Mouse (Mus musculus) midbrain, embryonic 13.5 days (tissue): ENCODE measurements around the gene Gm8237. TPM values are rescaled to one million over a fixed set of nuclear protein-coding genes. Genes with fewer than 3 reads are reported as not detected.
"Not testable (repeated sequence)": the region's sequence is repeated elsewhere in the genome, so short reads cannot be mapped to it uniquely, and the experiment has no call there.

Source experiments
- ATAC-seq: fragments of 200-750 bp; cut with Nextera tagmentation; 2 replicates; pipeline ENCODE4 v1.8.0; 2017; ENCODE audit warnings: mild to moderate bottlenecking, moderate TSS enrichment, moderate library complexity
- H3K27ac ChIP-seq: fragments of 300-500 bp; sonication (generic); 2 replicates; pipeline ENCODE4 v1.5.1; 2015; ENCODE audit warnings: inconsistent platforms, mild to moderate bottlenecking, moderate library complexity
- H3K27me3 ChIP-seq: fragments of 300-500 bp; sonication (generic); 2 replicates; pipeline ENCODE4 v1.6.1; 2015; ENCODE audit warnings: mild to moderate bottlenecking, inconsistent platforms
- H3K36me3 ChIP-seq: fragments of 300-500 bp; sonication (generic); 2 replicates; pipeline ENCODE4 v1.6.1; 2015; ENCODE audit warnings: mild to moderate bottlenecking, inconsistent platforms
- H3K4me1 ChIP-seq: fragments of 300-500 bp; sonication (generic); replicated peaks from 2 replicates; pipeline ENCODE4 v1.6.1; 2015; ENCODE audit warnings: inconsistent platforms
- H3K4me2 ChIP-seq: fragments of 300-500 bp; sonication (generic); replicated peaks from 2 replicates; pipeline ENCODE4 v1.6.1; 2015; ENCODE audit warnings: moderate library complexity, mild to moderate bottlenecking, inconsistent platforms
- H3K4me3 ChIP-seq: fragments of 300-500 bp; sonication (generic); replicated peaks from 2 replicates; pipeline ENCODE4 v1.5.1; 2015; ENCODE audit warnings: mild to moderate bottlenecking, inconsistent platforms
- H3K9ac ChIP-seq: fragments of 300-500 bp; sonication (generic); replicated peaks from 2 replicates; pipeline ENCODE4 v1.6.1; 2015; ENCODE audit warnings: mild to moderate bottlenecking, inconsistent platforms
- H3K9me3 ChIP-seq: fragments of 300-500 bp; sonication (generic); 2 replicates; pipeline ENCODE4 v1.6.1; 2016; ENCODE audit warnings: mild to moderate bottlenecking, inconsistent platforms
- WGBS: fragments of 180-500 bp; shearing (Covaris S2); methylation state at CpG from one replicate; pipeline ENCODE4 v1.1.7; 2015; 5-methylcytosine and 5-hydroxymethylcytosine counted together
- polyA plus RNA-seq: library from polyadenylated mRNA; unstranded; fragments of >200 nt; fragmentation: Nextera tagmentation; extraction: Ambion mirVana; gene quantifications from 2 replicates; pipeline ENCODE4 v1.2.1, GENCODE M21; 2015

Gm8237 gene
- polyA plus RNA-seq: 0.62 and 0.65 TPM in 2 replicates

- WGBS: 0% methylated on average over 5 of the region's 22 CpGs
- ATAC-seq: peak; percentile 85
- Histone ChIP-seq H3K4me3 (peak within 1 kb of the TSS; percentile 50), H3K4me2 (peak within 1 kb of the TSS; percentile 77), H3K9ac (peak within 1 kb of the TSS; percentile 68)
- not testable (repeated sequence) for H3K27ac ChIP-seq, H3K36me3 ChIP-seq, H3K27me3 ChIP-seq, H3K4me1 ChIP-seq, H3K9me3 ChIP-seq
These were observed at the start of gene Gm8237 for GRCm38 (mm10) chr14:5880241-5880640. TSS of gene Gm8237 (minus strand) at chr14:5880382.

- H3K9me3 ChIP-seq, H3K4me2 ChIP-seq, H3K27me3 ChIP-seq, ATAC-seq, H3K4me3 ChIP-seq, H3K4me1 ChIP-seq, H3K27ac ChIP-seq, H3K9ac ChIP-seq, H3K36me3 ChIP-seq: not testable (repeated sequence)
- 84% methylated on average over 7 of the region's 7 CpGs for WGBS
These were observed 43.1 kb upstream of the Gm8237 start for GRCm38 (mm10) chr14:5923276-5923675.

GRCm38 (mm10) chr14:5918330-5918942, 38.3 kb upstream of the Gm8237 start:
- H3K9me3 ChIP-seq, H3K9ac ChIP-seq, H3K27ac ChIP-seq, H3K27me3 ChIP-seq, H3K4me2 ChIP-seq, ATAC-seq, H3K4me1 ChIP-seq, H3K36me3 ChIP-seq, H3K4me3 ChIP-seq: not testable (repeated sequence)
- 76% methylated on average over 4 of the region's 4 CpGs for WGBS

- ATAC-seq, H3K9me3 ChIP-seq, H3K9ac ChIP-seq, H3K27ac ChIP-seq, H3K4me2 ChIP-seq, H3K27me3 ChIP-seq, H3K4me1 ChIP-seq, H3K4me3 ChIP-seq, H3K36me3 ChIP-seq: not testable (repeated sequence)
- 85% methylated on average over 2 of the region's 2 CpGs for WGBS
These were observed 33.5 kb upstream of the Gm8237 start for GRCm38 (mm10) chr14:5913701-5914100.

GRCm38 (mm10) chr14:5879791-5880190, 391 bp downstream of the Gm8237 start:
- under 1% methylated on average over 25 of the region's 28 CpGs for WGBS
- H3K27me3 ChIP-seq, ATAC-seq, H3K4me1 ChIP-seq, H3K9me3 ChIP-seq, H3K27ac ChIP-seq, H3K36me3 ChIP-seq: not testable (repeated sequence)
- H3K4me3 ChIP-seq: peak overlapping the region; percentile 50
- peak overlapping the region; percentile 68 for H3K9ac ChIP-seq
- peak overlapping the region; percentile 77 for H3K4me2 ChIP-seq

GRCm38 (mm10) chr14:5879136-5879535, 1.0 kb downstream of the Gm8237 start:
- ATAC-seq, H3K27ac ChIP-seq, H3K9me3 ChIP-seq, H3K4me3 ChIP-seq, H3K4me1 ChIP-seq, H3K27me3 ChIP-seq, H3K9ac ChIP-seq, H3K36me3 ChIP-seq: not testable (repeated sequence)
- peak overlapping the region; percentile 32 for H3K4me2 ChIP-seq
- WGBS: 8% methylated on average over 7 of the region's 11 CpGs

GRCm38 (mm10) chr14:5855911-5856310, 24.3 kb downstream of the Gm8237 start:
- not testable (repeated sequence) for H3K9me3 ChIP-seq, H3K4me3 ChIP-seq, H3K4me2 ChIP-seq, H3K9ac ChIP-seq, ATAC-seq, H3K4me1 ChIP-seq, H3K27ac ChIP-seq, H3K27me3 ChIP-seq, H3K36me3 ChIP-seq
- WGBS: 90% methylated on average over 3 of the region's 3 CpGs

- not testable (repeated sequence) for H3K4me2 ChIP-seq, H3K27ac ChIP-seq, H3K36me3 ChIP-seq, H3K27me3 ChIP-seq, H3K9ac ChIP-seq, H3K4me1 ChIP-seq, H3K9me3 ChIP-seq, ATAC-seq, H3K4me3 ChIP-seq
- WGBS: no CpG with 5 or more reads among the region's 3 CpGs
These were observed 50.0 kb downstream of the Gm8237 start, which contains the start of gene Gm3424 for GRCm38 (mm10) chr14:5830229-5830628. TSS of gene Gm3424 (minus strand) at chr14:5830329.

- not testable (repeated sequence) for H3K36me3 ChIP-seq, H3K27ac ChIP-seq, H3K27me3 ChIP-seq, H3K9ac ChIP-seq, H3K4me3 ChIP-seq, H3K4me2 ChIP-seq, H3K4me1 ChIP-seq, H3K9me3 ChIP-seq
- peak; percentile 58; the same call in 1 of the 2 replicates for ATAC-seq
- no CpG with 5 or more reads among the region's 47 CpGs for WGBS
These were observed 67.4 kb downstream of the Gm8237 start for GRCm38 (mm10) chr14:5812699-5813356.

Other genes with a start within 250 kb of the Gm8237 start
- gene Gm8265, start 247.4 kb downstream of the Gm8237 start, polyA plus RNA-seq: not detected in 2 replicates
- not detected in 2 replicates for gene Gm9603, start 192.9 kb downstream of the Gm8237 start, polyA plus RNA-seq
- gene Gm3373, start 138.8 kb downstream of the Gm8237 start, polyA plus RNA-seq: 0.82 TPM in 1 of 2 replicates, not detected in the other
- gene Gm3383, start 72.4 kb downstream of the Gm8237 start, polyA plus RNA-seq: 2.5 and 3.1 TPM in 2 replicates
- gene Gm3424, start 50.1 kb downstream of the Gm8237 start, polyA plus RNA-seq: not detected in 2 replicates
- gene Gm3248, start 81.4 kb upstream of the Gm8237 start, polyA plus RNA-seq: 1.7 and 1.9 TPM in 2 replicates
- not detected in 2 replicates for gene Gm3453, start 98.8 kb upstream of the Gm8237 start, polyA plus RNA-seq
- not detected in 2 replicates for gene Gm6337, start 177.9 kb upstream of the Gm8237 start, polyA plus RNA-seq
- 2.0 and 3.0 TPM in 2 replicates for gene Gm8206, start 213.6 kb upstream of the Gm8237 start, polyA plus RNA-seq
- gene Gm3468, start 228.3 kb upstream of the Gm8237 start, polyA plus RNA-seq: 3.3 and 3.7 TPM in 2 replicates
- gene Gm3476, start 245.4 kb upstream of the Gm8237 start, polyA plus RNA-seq: not detected in 2 replicates